Mouse (Mus musculus): ENCODE results near the gene Samd11.

Samd11 gene

GRCm38 (mm10) chr4:156213134-156213533 is 42.3 kb downstream of the Samd11 start:
- no peak for DNase-seq

GRCm38 (mm10) chr4:156209963-156210635 is 45.4 kb downstream of the Samd11 start:
- no peak for DNase-seq

DNA sequence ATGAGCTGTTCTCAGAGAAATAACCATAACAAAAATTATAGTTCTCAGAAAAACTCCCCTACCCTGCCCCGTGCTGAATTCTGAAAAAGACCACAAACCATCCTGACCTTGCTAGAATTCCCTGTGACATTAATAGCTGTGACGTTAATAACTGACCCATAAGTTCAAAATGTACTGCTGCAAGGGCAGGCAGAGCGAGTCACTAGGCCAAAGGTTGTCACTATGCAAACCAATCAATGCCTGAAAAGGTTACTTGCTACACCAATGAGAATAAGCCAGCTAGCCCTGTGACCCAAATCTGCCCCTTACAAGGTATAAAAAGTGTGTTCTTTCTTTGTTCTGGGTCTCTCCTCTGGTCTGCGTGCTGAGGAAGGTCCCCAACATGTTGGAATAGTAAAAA is 46.6 kb downstream of the Samd11 start:
- DNase-seq: no peak

DNA sequence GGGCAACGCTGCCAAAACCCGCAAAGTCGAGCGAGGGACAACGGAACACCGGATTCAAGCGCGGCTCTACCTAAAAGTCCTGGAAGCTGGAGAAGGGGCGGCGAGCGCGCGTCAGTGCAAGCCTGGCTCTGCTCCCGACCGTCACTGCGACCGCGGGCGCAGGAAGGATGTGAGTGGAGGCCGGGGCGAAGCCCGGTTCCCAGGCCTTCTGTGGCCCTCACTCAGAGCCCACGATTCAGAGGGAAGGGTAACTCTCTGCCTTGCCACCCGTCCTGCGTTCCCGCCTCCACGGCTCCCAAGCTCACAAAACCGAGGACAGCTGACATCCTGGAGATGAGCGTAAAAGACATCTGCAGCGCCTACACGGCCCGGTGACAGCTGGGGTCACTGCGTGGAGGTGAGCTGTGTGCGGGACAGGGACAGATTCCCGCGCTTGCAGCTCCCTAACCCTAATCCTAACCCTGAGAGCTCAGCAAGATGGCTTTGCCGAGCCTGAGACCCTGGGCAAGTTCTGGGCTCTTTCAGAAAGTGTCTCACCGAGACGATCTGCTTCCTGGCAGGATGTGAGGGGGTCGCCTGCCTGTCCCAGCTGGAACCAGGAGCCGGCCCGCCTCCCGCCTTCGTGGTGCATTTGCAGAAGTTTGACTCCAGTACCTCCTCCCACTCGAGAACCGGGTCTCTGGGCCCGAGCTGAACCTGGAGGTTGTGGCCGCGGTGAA is 51.9 kb downstream of the Samd11 start:
- no peak for DNase-seq

GRCm38 (mm10) chr4:156203001-156203412 is 52.5 kb downstream of the Samd11 start, which contains the start of gene AW011738:
Gene AW011738 (plus strand): TSS chr4:156203304.
- DNase-seq: peak; percentile 82

- peak; percentile 73 for DNase-seq
Measured at GRCm38 (mm10) chr4:156202462-156202893, 53.0 kb downstream of the Samd11 start.

GRCm38 (mm10) chr4:156200623-156201475 is 54.6 kb downstream of the Samd11 start, which contains the start of gene Isg15:
Gene Isg15 (minus strand): TSS chr4:156200818.
- no peak for DNase-seq

GRCm38 (mm10) chr4:156197829-156198205 is 57.6 kb downstream of the Samd11 start:
- DNase-seq: peak; percentile 95

GRCm38 (mm10) chr4:156197131-156197828 is 58.2 kb downstream of the Samd11 start, which contains the start of gene Agrn:
Gene Agrn (minus strand): TSS chr4:156197488.
- peak; percentile 84 for DNase-seq
